Mouse (Mus musculus) frontal cortex, postnatal 14 days (tissue): ENCODE results near the gene Nav1.

Experiments
- DNase-seq, 2 experiments: peaks; one replicate each; pipeline ENCODE4 v3.0.0; 2022; ENCODE audit warnings: low spot score in 2 of 2

Nav1 gene

DNA sequence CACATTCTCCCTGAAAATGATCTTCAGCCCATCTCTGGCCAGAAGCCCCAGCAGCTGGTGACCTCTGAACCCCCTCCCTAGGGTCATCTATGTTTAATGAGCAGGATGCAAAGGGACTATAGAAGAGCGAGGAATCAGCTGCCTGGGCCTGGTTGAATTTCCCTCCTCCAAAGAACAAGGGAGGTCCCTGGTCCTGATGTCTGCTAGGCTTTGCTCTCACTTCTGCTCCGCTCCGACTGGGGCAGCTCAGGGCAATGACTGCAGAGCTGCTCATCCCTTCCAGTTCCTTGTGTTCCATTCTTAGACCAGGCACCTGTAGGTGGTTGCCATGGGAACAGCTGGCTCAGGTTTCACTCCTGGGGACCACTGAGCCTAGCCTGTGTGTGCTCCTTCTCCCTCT lies 56.2 kb downstream of the Nav1 start:
- DNase-seq, result no peak

DNA sequence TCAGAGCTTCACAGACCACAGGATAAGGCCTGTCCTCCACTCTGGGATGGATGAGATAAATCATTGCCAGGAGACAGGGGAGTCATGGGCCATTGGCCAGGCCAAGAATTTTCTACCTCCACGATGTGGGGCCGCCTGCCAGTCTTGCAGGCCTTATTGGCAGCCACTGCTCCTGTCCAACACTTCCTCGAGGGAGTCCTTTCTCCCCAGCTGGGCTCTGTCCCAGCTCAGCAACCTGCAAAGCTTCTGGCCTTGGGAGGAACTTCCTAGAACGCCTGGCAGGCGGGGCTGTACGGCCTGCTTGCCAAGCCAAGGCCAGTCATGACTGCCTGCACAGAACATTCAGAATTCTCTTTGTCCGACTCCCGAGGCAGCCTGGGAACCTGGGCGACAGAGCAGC lies 58.3 kb downstream of the Nav1 start:
- DNase-seq, result no peak

DNA sequence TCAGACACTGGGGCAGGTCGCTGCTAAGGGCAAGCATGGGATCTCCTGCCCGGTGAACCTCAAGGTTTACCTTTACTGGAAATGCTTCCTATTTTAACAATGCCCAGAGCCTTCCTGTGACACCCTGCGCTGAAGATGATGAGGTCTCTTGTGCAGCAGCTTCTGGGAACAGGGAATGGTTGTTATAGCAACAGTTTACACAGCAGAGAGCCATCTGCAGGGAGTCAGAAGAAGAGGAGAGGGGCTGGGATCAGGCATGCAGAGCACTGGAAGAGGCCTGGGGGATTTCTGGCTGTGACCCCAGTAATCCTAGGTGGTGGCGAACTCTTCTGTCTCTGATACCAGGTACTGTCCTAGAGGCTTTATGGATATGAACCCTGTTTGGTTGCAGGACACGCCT lies 61.0 kb downstream of the Nav1 start:
- DNase-seq, result no peak

DNA sequence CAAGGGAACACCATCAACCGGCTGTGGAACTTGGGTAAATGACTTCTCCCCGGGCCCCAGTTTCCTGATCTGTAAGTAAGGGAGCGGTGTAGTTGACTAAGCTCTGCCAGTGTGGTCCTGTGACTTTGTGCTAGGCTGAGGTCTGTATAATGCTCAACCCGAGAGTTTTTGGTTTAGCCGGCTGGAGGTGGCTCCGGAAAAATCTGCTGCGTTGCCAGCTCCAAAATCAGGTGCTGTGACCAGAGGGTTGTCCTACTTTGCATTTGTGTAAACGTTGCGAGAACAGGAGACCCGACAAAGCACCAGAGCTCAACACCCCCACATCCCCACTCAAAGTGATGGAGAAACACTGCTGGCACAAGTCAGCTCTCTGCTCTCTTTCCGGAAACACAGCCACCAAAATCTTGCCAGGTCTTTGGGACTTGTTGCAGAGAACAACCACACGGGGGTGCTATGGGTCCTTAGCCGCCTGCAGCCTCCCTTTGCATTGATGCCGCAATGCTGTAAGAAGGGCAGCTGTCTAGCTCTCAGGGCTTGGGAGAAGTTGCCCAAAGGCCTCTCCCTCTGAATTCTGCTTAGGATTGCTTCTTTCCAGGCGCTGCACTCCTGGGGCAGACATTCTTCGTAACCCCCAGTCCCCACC lies 62.5 kb downstream of the Nav1 start:
- DNase-seq, result peak; percentile 72 to 85

DNA sequence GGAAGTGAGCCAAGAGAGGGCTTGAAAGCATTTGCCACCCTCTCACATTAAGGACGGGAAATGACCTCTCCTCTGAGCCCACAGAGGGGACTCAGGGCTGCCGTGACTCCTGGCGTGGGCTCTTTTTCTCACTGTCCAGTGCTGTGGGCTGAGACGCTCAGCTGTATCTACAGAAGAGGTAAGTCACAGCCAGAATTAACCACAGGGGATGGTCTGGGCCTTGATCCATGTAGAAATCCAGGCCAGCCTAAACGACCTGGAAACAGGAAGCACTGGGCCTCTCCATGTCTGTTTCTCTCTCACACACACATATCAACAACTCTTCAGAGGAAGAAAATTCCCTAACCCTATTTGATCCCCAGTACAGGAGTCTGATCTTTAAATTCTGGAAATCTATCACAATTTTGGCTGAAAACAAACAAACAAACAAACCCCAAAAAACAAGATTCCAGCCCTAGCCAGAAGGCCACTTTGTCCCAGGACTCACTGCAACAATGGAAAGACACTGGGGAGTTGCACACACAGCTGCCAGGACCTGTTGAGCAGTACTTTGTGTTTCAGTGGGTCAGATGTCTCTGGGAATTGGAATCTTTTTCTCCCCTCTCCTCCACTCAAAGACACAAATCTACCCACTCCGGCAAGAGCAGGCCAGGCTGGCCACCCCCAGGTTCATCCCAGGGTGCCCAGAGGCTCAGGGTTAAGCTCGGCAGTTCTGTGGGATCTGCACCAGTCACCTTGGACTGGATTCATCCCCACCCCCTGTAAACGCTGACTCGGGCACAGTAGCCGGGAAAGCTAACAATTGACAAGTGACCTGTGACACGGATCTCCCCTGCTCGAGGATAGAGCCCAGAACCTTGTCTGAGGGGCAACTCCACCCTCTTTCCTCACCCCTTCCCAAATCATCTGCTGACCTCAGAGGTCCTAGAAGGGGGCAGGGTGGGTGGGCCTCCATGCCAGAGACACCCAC lies 64.0 kb downstream of the Nav1 start:
- DNase-seq, result no peak

DNA sequence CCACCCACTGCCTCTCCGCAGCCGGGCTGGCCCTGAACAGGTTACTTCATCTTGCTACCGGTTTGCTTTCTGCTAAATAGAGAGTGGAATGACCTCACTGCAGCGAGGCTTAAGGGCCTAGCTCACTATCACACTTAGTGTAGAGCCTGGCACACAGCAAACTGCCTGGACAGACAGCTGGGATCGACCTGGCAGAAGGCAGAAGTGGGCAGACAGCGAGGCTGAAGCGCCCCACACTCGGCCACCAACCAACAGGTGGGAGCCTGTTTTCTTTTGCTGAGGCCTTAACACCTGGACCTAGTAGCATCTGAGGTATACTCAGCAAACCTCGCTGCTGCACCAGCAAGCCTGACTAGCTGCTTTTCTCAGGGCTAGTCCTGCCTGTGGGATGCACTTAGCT lies 65.0 kb downstream of the Nav1 start:
- DNase-seq, result no peak

DNA sequence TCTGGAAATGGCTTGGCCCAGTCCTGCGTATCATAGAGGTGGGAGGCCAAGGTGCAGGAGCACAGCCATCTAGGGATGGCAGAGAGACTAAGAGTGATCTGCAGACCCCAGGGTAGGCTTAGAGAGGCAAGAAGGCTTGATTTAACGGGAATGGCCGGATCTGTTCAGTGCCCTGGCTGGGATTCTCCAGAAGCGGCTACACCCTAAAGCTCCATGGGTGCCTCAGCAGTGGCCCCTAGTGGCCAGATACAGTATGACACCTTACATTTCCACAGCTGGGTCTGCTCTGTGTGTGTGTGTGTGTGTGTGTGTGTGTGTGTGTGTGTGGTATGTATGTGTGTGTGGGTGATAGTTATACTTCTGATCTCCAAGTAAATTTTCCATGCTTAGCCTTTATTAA lies 66.8 kb downstream of the Nav1 start:
- DNase-seq, result peak; percentile 80 to 87

GRCm38 (mm10) chr1:135538441-135539265 lies 68.4 kb downstream of the Nav1 start:
- no peak for DNase-seq

DNA sequence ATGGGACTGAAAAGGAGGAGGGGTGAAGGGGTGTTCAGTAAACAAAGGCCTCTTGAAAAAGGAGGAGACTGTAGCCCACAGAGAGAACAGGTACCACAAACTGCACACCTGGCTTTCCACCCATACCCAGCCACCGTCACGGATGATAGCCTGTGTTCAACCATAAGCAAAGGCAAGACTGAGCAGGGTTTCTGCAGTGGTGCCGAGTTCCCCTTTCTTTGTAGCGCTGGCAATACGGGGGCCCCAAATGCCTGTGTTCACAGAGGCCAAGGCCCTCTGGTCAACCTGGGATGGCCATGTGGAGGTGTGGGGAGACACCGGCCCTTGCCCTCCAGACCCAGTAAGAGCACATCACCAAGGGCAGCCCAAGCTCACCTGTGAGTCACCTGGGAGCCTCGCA lies 70.3 kb downstream of the Nav1 start:
- no peak for DNase-seq

GRCm38 (mm10) chr1:135536326-135536725 lies 70.8 kb downstream of the Nav1 start:
- no peak for DNase-seq

DNA sequence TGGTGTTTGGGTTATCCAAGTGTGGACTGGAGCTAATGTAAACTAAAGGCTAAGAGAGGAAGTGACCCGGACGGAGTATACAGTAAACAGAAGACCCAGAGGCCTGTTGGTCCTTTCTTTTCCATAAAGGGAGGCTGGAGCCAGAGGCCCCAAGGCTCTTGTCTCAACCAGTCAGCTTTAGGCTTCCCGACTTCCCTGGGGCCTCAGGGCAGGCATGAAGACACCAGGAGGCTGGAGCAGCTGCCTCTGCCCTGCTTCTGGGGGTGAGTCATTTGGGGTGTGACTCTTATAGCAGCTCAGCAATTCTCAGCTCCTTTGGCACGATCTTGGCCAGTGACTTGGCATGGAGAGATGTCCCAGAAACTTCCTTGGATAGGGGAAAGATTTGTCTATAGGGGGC lies 71.8 kb downstream of the Nav1 start:
- no peak for DNase-seq

DNA sequence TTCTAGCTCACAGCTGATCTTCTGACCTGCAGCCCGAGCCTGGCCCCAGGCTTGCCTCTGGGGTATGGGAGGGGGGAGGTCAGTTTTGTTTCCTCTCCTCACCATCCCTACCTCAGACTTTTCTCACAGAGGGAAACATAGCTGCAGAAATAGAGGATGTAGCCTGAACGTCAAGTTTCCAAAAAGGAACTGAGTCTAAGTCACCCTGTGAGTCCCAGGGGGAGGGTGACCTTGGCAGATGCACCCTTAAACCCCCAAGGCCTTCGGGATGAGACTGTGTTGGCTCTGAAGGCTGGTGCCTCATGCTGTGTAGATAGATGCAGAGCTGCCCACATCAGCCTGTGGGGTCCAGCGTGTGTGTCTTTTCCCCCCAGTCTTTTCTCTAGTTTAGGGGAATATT lies 72.3 kb downstream of the Nav1 start:
- no peak for DNase-seq

DNA sequence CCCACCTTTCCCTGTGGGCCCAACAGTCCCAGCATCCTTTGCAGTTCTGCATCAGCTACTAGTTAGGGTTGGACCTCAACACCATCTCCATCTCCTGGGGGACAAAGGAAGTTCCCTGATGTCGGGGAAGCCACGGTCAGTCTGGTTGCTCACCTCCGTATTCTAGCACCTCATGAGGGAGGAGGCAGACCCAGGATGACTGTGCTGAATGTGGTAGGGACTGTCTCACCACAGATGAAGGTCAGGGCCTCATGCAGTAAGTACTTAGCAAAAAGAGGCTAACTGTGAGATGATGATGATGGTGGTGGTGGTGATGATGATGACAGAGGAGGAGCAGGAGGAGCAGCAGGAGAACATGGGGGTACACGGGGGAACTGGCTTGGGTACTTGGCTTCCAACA lies 73.0 kb downstream of the Nav1 start:
- DNase-seq, result no peak

GRCm38 (mm10) chr1:135532383-135532782 lies 74.7 kb downstream of the Nav1 start:
- DNase-seq, result no peak

GRCm38 (mm10) chr1:135531981-135532380 lies 75.1 kb downstream of the Nav1 start:
- no peak for DNase-seq

DNA sequence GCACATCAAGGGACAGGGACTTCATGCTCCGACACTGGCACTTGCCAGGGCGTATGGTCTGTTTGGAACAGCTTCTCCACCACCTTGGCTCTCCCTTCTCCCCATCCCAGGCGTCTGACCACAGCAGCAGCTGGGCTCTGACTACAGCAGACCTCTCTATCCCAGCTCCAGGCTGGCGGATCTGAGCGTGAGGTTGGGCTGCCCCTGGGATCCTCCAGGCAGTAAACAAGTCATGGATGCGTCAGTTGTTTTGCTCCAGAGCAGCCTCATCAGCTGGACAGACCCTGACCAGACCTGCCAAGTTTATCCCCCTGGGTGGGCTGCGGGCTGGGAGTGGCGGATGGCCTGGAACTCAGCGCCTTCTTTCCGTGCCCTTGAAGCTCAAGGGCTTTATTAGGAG lies 76.0 kb downstream of the Nav1 start:
- no peak for DNase-seq

- no peak for DNase-seq
Observed at GRCm38 (mm10) chr1:135524518-135524860, 82.6 kb downstream of the Nav1 start.

DNA sequence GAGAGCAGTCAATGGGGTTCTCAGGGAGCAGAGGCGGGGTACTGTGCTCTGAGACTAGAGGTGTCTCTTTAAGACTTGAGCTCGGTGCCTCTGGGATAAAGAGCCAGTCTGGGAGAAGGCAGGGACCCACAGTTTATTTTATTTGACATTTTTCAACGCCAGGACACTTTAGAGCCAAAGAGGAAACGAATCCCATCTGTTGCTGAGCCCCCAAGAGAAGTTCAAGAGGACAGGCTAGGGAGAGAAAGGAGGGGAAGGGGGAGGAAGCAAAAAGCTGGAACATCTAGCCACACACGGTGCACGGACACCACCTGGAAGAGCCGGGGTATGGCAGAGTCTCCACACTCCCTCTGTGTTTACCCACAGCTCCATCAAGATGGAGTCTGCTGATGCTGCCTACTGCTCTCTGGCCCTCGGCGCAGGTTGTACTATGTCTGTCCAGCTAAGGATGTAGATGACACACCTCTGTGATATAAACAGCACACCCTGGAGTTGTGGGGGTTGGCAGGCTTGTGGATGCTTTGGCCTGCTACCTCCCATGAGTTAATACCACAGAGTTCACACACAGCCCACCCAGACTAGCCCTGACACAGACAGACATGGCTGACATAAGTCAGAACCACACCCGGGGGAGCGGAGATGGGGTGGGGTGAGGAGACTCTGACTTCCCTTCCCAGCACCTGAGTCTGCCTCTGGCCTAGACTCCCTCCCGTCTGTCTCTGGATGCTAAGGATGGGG lies 83.1 kb downstream of the Nav1 start:
- no peak for DNase-seq

DNA sequence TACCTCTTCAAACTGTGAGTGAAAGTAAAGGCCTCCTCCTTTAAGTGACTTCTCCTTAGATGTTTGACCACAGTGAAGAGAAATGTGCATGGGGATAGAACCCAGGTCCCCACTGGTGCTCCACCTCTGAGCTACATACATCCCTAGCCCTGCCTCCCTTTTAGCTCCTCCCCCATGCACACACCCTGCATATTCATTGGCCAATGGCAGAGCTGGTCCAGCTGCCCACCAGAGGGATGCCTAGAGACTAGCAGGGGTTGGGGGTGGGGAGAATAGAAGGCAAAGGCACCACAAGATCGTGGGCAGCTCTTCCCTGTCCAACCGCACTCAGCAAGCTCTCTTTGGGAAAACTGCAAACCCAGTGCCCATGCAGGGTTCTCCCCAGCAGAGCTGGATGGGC lies 83.8 kb downstream of the Nav1 start:
- DNase-seq, result no peak

DNA sequence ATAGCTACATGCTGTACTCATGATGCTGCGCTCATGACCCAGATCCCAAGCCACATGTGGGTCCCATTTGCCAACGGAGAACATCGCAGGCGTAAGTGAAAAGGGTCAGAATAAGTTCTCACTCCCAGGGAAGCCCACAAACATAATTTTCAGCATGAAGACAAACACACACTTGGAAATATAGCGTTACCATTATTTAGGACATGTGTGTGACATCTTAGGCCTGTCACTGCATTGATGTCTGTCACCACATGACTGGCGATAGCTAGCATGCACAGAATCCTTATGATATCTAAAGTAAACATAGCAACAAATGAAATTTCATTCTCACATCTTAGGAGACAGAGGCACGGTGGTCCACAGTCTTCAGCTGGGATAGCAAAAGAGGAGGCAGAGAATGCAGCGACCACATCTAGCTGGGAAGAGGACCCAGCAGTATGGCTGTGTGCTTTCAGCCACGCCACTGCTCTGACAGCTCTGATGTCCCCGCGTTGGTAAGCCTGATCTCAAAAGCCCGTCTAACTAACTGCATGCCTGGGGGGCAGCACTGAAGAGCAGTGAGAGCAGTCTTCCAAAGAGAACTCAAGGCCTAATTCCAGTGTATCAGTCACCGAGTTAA lies 86.4 kb downstream of the Nav1 start:
- no peak for DNase-seq

GRCm38 (mm10) chr1:135518661-135519060 lies 88.4 kb downstream of the Nav1 start:
- peak; percentile 29 to 49 for DNase-seq
